Mouse (Mus musculus) CD4-positive naive resting alpha-beta T cell, adult 57 days (primary cell): ENCODE data around the gene Prok2. TPM values are rescaled to one million over a fixed set of nuclear protein-coding genes. Genes with fewer than 3 reads are reported as not detected.

Experiments
- total RNA-seq: library from RNA; stranded (reverse); gene quantifications from one replicate; pipeline ENCODE4 v1.2.4, GENCODE M21; 2023

Prok2 gene
- not detected for total RNA-seq

DNA sequence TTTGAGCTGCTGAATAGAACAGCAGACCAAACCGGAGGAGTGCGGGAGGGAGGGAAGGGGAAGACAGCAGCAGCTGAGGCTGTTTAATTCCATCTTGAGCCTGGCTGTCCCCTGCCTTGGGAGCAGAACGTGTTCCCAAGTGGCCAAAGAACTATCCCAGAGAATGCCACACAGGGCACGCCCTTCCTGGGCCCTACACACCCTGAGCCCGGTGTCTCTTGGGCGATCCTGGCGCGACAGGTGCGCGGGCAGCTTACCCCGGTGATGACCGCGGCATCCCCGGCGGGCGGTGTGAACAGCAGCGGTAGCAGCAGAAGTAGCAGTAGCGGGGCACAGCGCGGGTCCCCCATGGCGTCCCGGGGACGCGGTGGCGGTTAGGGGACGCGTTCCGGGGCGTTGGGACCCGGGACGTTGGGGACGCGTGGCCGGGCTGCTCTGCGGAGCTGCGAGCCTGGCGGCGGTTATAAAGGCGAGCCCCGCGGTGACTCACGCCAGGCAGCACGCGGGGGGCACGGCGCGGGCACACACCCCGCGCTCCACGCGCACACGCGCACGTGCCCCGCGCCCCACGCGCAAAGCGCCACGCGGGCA is at the start of gene Prok2:
Prok2 (minus strand) TSS at position 422 of the 591 bp plus-strand sequence.

DNA sequence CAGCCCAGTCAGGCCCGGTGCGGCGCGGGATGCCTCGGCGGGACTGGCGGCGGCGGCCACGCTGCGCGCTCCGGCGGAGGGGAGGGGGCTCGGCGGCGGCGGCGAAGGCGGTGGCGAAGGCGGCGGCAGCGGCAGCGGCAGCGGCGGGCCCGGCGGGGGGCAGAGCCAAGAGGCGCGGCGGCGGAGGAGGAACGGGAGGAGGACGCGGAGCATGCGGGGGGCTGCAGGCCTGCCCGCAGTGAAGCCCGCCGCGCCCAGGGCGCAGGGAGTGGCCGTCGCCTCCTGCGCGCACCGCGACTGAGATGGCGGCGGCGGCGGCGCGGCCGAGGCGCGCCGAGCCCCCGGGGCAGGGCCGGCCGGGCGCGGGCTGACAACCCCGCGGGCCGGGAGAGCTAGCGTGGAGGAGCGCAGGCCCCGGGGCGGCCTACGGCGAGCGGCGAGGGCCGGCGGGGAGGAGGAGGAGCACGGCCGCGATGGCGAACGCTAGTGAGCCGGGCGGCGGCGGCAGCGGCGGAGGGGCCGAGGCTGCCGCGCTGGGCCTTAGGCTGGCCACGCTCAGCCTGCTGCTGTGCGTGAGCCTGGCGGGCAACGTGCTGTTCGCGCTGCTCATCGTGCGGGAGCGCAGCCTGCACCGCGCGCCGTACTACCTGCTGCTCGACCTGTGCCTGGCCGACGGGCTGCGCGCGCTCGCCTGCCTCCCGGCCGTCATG is 33.8 kb downstream of the Prok2 start, which contains the start of gene Gpr27:
Gpr27 (plus strand) TSS at position 474 of the 710 bp plus-strand sequence.

DNA sequence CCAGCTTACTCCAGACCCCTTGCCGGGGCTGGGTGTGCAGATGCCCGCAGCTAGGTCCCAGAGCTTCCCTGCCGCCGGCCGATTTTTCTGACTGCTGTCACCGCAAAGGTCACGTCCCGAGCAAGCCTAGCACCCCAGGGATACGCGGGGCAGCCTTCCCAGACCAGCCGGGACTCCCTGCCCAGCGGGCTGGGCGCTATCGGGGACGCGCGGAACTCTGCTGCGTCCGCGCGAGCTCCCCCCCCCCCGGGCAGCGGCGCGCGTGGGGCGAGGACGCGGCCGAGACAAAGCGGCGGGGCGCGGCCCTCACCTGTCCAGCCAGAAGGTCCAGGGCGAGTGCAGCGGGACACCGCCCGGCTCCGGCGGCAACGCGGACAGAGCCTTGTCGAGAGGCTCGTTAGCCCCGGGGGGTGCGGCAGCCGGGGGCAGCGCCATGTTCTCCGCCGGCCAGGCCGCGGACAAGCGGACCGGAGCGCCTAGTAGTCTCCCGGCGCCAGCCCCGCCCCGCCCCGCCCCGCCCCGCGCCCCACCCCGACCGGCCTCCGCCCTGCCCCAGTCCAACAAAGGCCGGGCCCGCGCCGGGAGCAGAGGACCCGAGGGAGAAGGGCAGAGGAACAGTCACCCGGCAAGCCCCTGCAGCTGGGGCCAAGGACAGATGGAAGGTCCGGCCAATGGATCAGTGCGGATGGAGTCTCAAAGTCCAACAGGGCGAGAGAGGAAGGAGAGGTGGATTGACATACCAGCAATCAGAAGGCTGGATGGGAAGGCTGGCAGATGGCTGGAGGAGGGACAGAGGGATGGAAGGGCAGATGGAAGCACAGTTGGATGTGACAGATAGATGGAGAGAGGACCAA is 59.6 kb downstream of the Prok2 start, which contains the start of the genes Eif4e3 and Gm20696:
Eif4e3 (minus strand) TSS at position 454 of the 854 bp plus-strand sequence.
Gm20696 (minus strand) TSS at position 480 of the 854 bp plus-strand sequence.

Other genes with a start within 250 kb of the Prok2 start
- gene Foxp1, start 203.7 kb downstream of the Prok2 start, total RNA-seq = 871 TPM
- 11.1 TPM for gene Eif4e3, start 59.6 kb downstream of the Prok2 start, total RNA-seq
- gene Gm20696, start 59.6 kb downstream of the Prok2 start, total RNA-seq = 51.0 TPM
- not detected for gene Gpr27, start 33.7 kb downstream of the Prok2 start, total RNA-seq